Mouse (Mus musculus) forebrain, embryonic 15.5 days (tissue): ENCODE results near the gene Tuba8. TPM values are rescaled to one million over a fixed set of nuclear protein-coding genes. Genes with fewer than 3 reads are reported as not detected.

Experiments used
- ATAC-seq: fragments of 200-750 bp; cut with Nextera tagmentation; replicated peaks from 2 replicates; pipeline ENCODE4 v1.8.0; 2017; ENCODE audit warnings: mild to moderate bottlenecking, moderate TSS enrichment, moderate library complexity
- H3K27ac ChIP-seq: fragments of 300-500 bp; sonication (generic); replicated peaks from 2 replicates; pipeline ENCODE4 v1.5.1; 2015; ENCODE audit warnings: mild to moderate bottlenecking, inconsistent platforms
- H3K27me3 ChIP-seq: fragments of 300-500 bp; sonication (generic); 2 replicates; pipeline ENCODE4 v1.6.1; 2015; ENCODE audit warnings: inconsistent platforms
- H3K36me3 ChIP-seq: fragments of 300-500 bp; sonication (generic); 2 replicates; pipeline ENCODE4 v1.6.1; 2015; ENCODE audit warnings: mild to moderate bottlenecking, inconsistent platforms
- H3K4me1 ChIP-seq: fragments of 300-500 bp; sonication (generic); 2 replicates; pipeline ENCODE4 v1.6.1; 2015; ENCODE audit warnings: inconsistent platforms
- H3K4me2 ChIP-seq: fragments of 300-500 bp; sonication (generic); replicated peaks from 2 replicates; pipeline ENCODE4 v1.6.1; 2015; ENCODE audit warnings: mild to moderate bottlenecking, inconsistent platforms
- H3K4me3 ChIP-seq: fragments of 300-500 bp; sonication (generic); 2 replicates; pipeline ENCODE4 v1.5.1; 2015; ENCODE audit warnings: mild to moderate bottlenecking, inconsistent platforms
- H3K9ac ChIP-seq: fragments of 300-500 bp; sonication (generic); replicated peaks from 2 replicates; pipeline ENCODE4 v1.6.1; 2015; ENCODE audit warnings: mild to moderate bottlenecking, inconsistent platforms
- H3K9me3 ChIP-seq: fragments of 300-500 bp; sonication (generic); 2 replicates; pipeline ENCODE4 v1.6.1; 2016; ENCODE audit warnings: inconsistent platforms
- WGBS: fragments of 180-500 bp; shearing (Covaris S2); methylation state at CpG from one replicate; pipeline ENCODE4 v1.1.7; 2015; ENCODE audit warnings: mixed read lengths; 5-methylcytosine and 5-hydroxymethylcytosine counted together
- polyA plus RNA-seq: library from polyadenylated mRNA; unstranded; fragments of >200 nt; fragmentation: Nextera tagmentation; extraction: Ambion mirVana; gene quantifications from 2 replicates; pipeline ENCODE4 v1.2.1, GENCODE M21; 2015

Tuba8 gene
- polyA plus RNA-seq, 1 experiment from 2014 or later = 0.19 TPM

- 77% methylated on average over 7 of the region's 7 CpGs for WGBS
- Histone ChIP-seq H3K36me3 (no peaks in the 10 kb centered on the region), H3K27me3 (no peaks in the 10 kb centered on the region), H3K4me2 (no peak overlapping the region), H3K4me3 (no peak overlapping the region), H3K9ac (no peak overlapping the region), H3K27ac (no peak overlapping the region), H3K4me1 (peaks cover 16% of the 10 kb centered on the region), H3K9me3 (no peaks in the 10 kb centered on the region)
- no peak for ATAC-seq
Measured at GRCm38 (mm10) chr6:121179846-121180245, 30.6 kb upstream of the Tuba8 start.

GRCm38 (mm10) chr6:121183414-121184173 is 26.9 kb upstream of the Tuba8 start, which contains the start of gene Pex26:
TSS of gene Pex26 (plus strand) at chr6:121183667.
- Histone ChIP-seq H3K9me3 (no peaks in the 10 kb centered on the region), H3K4me2 (peak within 1 kb of the TSS; percentile 84), H3K4me3 (peak within 1 kb of the TSS; percentile 53), H3K27ac (peak within 1 kb of the TSS; percentile 93), H3K27me3 (no peaks in the 10 kb centered on the region), H3K9ac (peak within 1 kb of the TSS; percentile 70), H3K4me1 (peaks cover 27% of the 10 kb centered on the region), H3K36me3 (peaks cover 6% of the 10 kb centered on the region; the same call in 1 of the 2 replicates)
- peak; percentile 92 for ATAC-seq
- under 1% methylated on average over 32 of the region's 32 CpGs for WGBS

- peak overlapping the region; percentile 70 for H3K9ac ChIP-seq
- WGBS = 3% methylated on average over 35 of the region's 35 CpGs
- no peaks in the 10 kb centered on the region for H3K9me3 ChIP-seq
- ATAC-seq = peak; percentile 54
- H3K4me2 ChIP-seq = peak overlapping the region; percentile 84
- peak overlapping the region; percentile 53 for H3K4me3 ChIP-seq
- H3K27ac ChIP-seq = peak overlapping the region; percentile 93
- peaks cover 27% of the 10 kb centered on the region for H3K4me1 ChIP-seq
- H3K36me3 ChIP-seq = peaks cover 6% of the 10 kb centered on the region; the same call in 1 of the 2 replicates
- H3K27me3 ChIP-seq = no peaks in the 10 kb centered on the region
Measured at GRCm38 (mm10) chr6:121184198-121185140, 26.0 kb upstream of the Tuba8 start.

GRCm38 (mm10) chr6:121185232-121185631 is 25.3 kb upstream of the Tuba8 start:
- WGBS = 84% methylated on average over 8 of the region's 8 CpGs
- Histone ChIP-seq H3K9ac (peak overlapping the region; percentile 14; the same call in 1 of the 2 replicates), H3K4me2 (peak overlapping the region; percentile 84), H3K9me3 (no peaks in the 10 kb centered on the region), H3K4me1 (peaks cover 27% of the 10 kb centered on the region), H3K4me3 (peak overlapping the region; percentile 53), H3K27ac (no peak overlapping the region), H3K36me3 (peaks cover 13% of the 10 kb centered on the region; the same call in 1 of the 2 replicates), H3K27me3 (no peaks in the 10 kb centered on the region)
- ATAC-seq = no peak

GRCm38 (mm10) chr6:121191261-121192009 is 19.1 kb upstream of the Tuba8 start:
- ATAC-seq = no peak
- no peak overlapping the region for H3K4me3 ChIP-seq
- no peaks in the 10 kb centered on the region for H3K4me1 ChIP-seq
- H3K4me2 ChIP-seq = no peak overlapping the region
- no peak overlapping the region for H3K9ac ChIP-seq
- WGBS = 87% methylated on average over 11 of the region's 11 CpGs
- no peaks in the 10 kb centered on the region for H3K27me3 ChIP-seq
- peaks cover 35% of the 10 kb centered on the region for H3K36me3 ChIP-seq
- H3K9me3 ChIP-seq = no peaks in the 10 kb centered on the region
- no peak overlapping the region for H3K27ac ChIP-seq

GRCm38 (mm10) chr6:121194061-121194955 is 16.2 kb upstream of the Tuba8 start:
- no peak overlapping the region for H3K4me3 ChIP-seq
- no peak overlapping the region for H3K9ac ChIP-seq
- WGBS = 42% methylated on average over 13 of the region's 13 CpGs
- no peak for ATAC-seq
- H3K36me3 ChIP-seq = peaks cover 28% of the 10 kb centered on the region
- no peaks in the 10 kb centered on the region for H3K4me1 ChIP-seq
- no peak overlapping the region for H3K4me2 ChIP-seq
- no peak overlapping the region for H3K27ac ChIP-seq
- no peaks in the 10 kb centered on the region for H3K27me3 ChIP-seq
- H3K9me3 ChIP-seq = no peaks in the 10 kb centered on the region

GRCm38 (mm10) chr6:121194956-121195731 is 15.4 kb upstream of the Tuba8 start:
- whole genome bisulfite sequencing = 80% methylated on average over 14 of the region's 14 CpGs
- no peak for ATAC-seq
- no peak overlapping the region for H3K9ac ChIP-seq
- H3K27me3 ChIP-seq = no peaks in the 10 kb centered on the region
- H3K27ac ChIP-seq = no peak overlapping the region
- H3K4me1 ChIP-seq = no peaks in the 10 kb centered on the region
- H3K4me3 ChIP-seq = no peak overlapping the region
- no peaks in the 10 kb centered on the region for H3K9me3 ChIP-seq
- no peak overlapping the region for H3K4me2 ChIP-seq
- peaks cover 23% of the 10 kb centered on the region for H3K36me3 ChIP-seq

- Histone ChIP-seq H3K27me3 (no peaks in the 10 kb centered on the region), H3K4me3 (no peak overlapping the region), H3K4me2 (no peak overlapping the region), H3K9me3 (no peaks in the 10 kb centered on the region), H3K4me1 (no peaks in the 10 kb centered on the region), H3K27ac (no peak overlapping the region), H3K9ac (no peak overlapping the region), H3K36me3 (peaks cover 12% of the 10 kb centered on the region)
- ATAC-seq = no peak
- 76% methylated on average over 9 of the region's 9 CpGs for WGBS
Measured at GRCm38 (mm10) chr6:121197807-121198365, 12.6 kb upstream of the Tuba8 start.

GRCm38 (mm10) chr6:121200458-121200857 is 10.0 kb upstream of the Tuba8 start:
- Histone ChIP-seq H3K27me3 (no peaks in the 10 kb centered on the region), H3K4me3 (no peak overlapping the region), H3K9ac (no peak overlapping the region), H3K4me2 (no peak overlapping the region), H3K4me1 (no peaks in the 10 kb centered on the region), H3K27ac (no peak overlapping the region), H3K9me3 (no peaks in the 10 kb centered on the region), H3K36me3 (no peaks in the 10 kb centered on the region)
- 93% methylated on average over 3 of the region's 4 CpGs for WGBS
- no peak for ATAC-seq

GRCm38 (mm10) chr6:121202026-121202425 is 8.5 kb upstream of the Tuba8 start:
- no peak for ATAC-seq
- no peaks in the 10 kb centered on the region for H3K27me3 ChIP-seq
- no peaks in the 10 kb centered on the region for H3K9me3 ChIP-seq
- no peaks in the 10 kb centered on the region for H3K36me3 ChIP-seq
- no peak overlapping the region for H3K27ac ChIP-seq
- H3K4me1 ChIP-seq = no peaks in the 10 kb centered on the region
- H3K4me3 ChIP-seq = no peak overlapping the region
- 68% methylated on average over 5 of the region's 5 CpGs for WGBS
- no peak overlapping the region for H3K9ac ChIP-seq
- H3K4me2 ChIP-seq = no peak overlapping the region
